Mouse (Mus musculus) kidney, adult 9 months (tissue): Measurements from ENCODE around the gene Tcf7l2.

Experiments
- DNase-seq: peaks from one replicate; pipeline ENCODE4 v3.0.0; 2022

Gene Tcf7l2

GRCm38 (mm10) chr19:55916211-55916610 is 174.6 kb downstream of the Tcf7l2 start:
- DNase-seq: no peak

DNA sequence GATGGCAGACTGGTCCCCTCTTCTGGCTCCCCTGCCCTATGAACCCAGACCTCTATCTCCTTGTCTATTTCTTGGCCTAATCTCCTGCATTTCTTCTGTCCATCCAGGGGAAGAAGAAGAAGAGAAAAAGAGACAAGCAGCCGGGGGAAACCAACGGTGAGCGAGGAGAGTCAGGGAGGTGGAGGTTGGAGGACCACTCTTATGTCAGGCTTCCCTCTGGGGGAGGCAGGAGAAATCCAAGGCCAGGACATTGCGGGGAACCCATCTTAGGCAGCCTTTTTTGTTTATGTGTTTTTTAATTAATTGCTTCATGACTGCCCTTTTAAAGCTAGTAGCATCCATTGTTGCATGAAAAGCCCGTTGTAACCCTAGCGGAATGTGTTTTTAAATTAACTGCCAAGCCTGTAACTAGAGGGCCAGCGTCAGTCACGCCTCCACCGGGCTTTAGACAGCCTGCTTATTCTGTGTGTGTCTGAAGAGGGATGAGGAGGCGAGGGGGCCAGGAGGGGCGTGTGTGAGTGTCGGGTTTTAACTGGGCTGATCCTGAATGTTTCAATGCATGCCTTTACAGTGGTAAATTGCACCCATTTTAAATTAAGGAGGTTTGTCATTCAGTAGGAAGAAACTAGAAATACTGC is 182.3 kb downstream of the Tcf7l2 start:
- DNase-seq: no peak

- DNase-seq: no peak
Measured at GRCm38 (mm10) chr19:55924800-55925199, 183.2 kb downstream of the Tcf7l2 start.

DNA sequence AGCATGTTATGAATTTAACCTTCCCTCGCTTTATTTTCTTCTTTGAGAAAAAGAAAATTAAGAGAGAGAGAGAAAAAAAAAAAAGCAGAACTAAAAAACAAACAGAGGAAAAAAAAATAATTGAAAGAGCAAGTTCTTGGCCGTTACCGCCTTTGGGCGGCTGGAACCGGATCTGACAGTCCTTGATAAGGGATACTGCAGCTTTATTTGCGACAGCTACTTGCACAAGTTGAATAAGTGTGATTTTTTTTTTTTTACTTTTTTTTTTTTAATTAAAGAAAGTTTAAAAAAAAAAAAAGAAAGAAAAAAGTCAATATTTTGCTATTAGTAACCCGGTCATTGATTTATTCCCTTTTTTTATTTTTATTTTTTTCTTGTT is 183.8 kb downstream of the Tcf7l2 start:
- no peak for DNase-seq

DNA sequence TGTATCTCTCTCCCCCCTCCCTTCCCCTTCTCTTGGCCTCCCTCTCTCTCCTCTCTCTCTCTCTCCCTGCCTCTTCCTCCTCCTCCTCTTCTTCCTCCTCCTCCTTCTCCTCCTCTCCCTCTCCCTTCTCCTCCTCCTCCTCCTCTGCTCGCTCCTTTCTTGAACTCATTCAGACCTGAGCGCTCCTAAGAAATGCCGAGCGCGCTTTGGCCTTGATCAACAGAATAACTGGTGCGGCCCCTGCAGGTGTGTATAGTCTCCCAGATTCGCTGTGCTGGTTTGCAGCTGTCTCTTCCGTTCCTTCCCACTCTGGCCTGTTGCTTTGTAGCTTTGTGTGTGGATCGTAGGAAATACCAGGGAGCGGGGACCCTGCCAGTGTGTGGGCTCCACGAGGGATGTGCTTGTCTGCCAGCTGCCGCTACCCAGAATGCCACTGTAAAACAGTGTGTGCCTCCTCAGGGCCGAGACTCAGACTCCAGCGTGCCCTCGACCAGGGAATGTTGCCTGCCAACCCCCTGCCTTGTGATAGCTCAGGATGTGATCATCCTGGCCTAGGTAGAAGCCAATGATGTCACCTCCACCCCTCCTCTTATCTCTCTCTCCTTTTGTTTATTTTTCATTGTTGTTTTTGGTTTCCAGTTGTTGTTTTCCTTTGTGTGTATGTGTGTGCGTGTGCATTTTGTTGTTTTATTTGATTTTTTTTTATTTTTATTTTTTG is 184.3 kb downstream of the Tcf7l2 start:
- no peak for DNase-seq

- no peak for DNase-seq
Measured at GRCm38 (mm10) chr19:55926858-55927673, 185.4 kb downstream of the Tcf7l2 start.

GRCm38 (mm10) chr19:55927674-55928061 is 186.0 kb downstream of the Tcf7l2 start:
- no peak for DNase-seq

- no peak for DNase-seq
Measured at GRCm38 (mm10) chr19:55928674-55929073, 187.1 kb downstream of the Tcf7l2 start.

GRCm38 (mm10) chr19:55931642-55932041 is 190.0 kb downstream of the Tcf7l2 start:
- DNase-seq: peak; percentile 30

DNA sequence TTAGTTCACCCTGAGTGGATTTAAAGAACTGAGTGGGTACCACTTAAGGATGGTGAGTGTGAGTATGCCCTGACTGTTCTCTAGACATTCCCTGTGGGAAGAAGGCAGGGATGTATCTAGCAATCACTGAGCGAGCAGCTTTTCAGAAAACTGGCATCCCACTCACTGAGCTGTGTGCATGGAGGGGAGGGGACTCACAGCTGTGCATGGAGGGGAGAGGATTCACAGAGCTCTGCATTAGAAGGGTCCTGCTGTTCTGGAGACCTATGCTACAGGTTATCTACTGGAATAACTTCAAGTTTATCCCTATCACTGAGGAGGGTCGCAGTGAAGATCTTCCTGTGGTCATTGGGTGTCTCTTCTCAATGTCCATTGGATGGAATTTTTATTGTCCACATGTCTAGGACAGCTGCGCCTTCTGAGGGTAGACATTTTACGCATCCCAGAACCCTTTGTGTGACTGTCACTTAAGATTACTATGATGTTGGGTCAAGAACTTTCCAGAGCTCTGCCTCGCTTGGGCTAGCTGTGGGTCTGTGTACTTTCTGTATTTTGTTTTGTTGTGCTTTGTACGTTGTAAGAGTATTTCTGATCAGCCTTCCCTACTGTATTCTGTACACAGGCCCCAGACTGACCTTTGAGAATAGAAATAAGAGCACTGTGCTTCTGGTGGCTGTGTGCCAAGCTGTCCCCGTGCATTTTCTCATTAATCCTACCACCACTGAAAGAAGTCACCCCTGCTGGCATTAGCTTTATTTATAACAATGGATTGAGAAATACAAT is 192.5 kb downstream of the Tcf7l2 start:
- DNase-seq: no peak

DNA sequence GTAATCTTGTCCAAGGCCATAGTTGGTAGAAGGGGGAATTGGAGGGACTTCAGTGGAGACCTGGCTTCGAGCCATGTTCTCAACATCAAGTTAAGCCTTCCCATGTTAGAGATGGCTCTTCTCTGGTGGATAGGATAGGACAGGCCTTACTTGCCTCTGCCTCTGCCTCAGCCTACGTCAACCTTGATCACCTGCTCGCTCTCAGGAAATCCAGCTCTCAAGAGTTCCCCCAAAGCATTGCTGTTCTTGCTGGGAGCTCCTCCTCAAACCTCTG is 193.0 kb downstream of the Tcf7l2 start:
- no peak for DNase-seq

DNA sequence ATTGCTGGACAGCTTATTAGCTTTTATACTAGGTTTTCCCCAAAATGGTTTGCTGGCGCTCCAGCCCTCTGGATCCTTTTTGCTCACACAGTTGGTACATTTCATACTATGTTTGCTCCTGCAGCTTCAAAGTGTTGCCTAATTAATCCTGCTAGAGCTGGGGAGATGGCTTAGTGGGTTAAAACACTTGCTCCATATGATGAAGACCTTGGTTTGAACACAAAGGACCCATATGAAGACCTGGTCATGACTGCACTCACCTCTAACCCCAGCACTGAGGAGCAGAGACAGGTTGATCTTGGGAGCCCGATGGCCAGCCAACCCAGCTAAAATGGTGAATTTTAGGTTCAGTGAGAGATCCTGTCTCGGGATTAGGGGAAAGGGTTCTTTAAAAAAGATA is 195.4 kb downstream of the Tcf7l2 start:
- no peak for DNase-seq

GRCm38 (mm10) chr19:55938254-55939046 is 196.8 kb downstream of the Tcf7l2 start:
- no peak for DNase-seq

DNA sequence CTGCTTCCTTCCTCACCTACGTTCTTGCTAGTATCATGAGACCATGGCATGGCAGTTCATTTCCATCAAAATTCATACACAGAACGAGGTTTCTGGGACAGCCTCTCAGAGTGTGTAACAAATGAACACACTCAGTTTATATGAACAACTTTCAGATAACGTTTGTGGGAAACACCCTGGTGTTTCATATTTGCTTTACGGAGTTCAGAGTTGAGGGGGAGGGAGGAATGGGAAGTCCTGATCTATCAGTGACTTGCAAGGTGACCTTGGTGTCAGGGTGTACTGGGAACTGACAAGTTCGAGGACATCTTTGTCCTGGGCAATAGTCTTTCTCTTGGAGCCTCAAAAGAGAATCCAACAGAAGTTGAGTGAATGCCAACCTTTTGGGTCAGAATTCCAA is 197.5 kb downstream of the Tcf7l2 start:
- DNase-seq: no peak

GRCm38 (mm10) chr19:55939719-55940118 is 198.1 kb downstream of the Tcf7l2 start:
- DNase-seq: no peak

- no peak for DNase-seq
Measured at GRCm38 (mm10) chr19:55940538-55941252, 199.1 kb downstream of the Tcf7l2 start.

- DNase-seq: no peak
Measured at GRCm38 (mm10) chr19:55941253-55942125, 199.9 kb downstream of the Tcf7l2 start.

GRCm38 (mm10) chr19:55951397-55951796 is 209.8 kb downstream of the Tcf7l2 start:
- no peak for DNase-seq

GRCm38 (mm10) chr19:55953207-55953606 is 211.6 kb downstream of the Tcf7l2 start:
- DNase-seq: no peak

DNA sequence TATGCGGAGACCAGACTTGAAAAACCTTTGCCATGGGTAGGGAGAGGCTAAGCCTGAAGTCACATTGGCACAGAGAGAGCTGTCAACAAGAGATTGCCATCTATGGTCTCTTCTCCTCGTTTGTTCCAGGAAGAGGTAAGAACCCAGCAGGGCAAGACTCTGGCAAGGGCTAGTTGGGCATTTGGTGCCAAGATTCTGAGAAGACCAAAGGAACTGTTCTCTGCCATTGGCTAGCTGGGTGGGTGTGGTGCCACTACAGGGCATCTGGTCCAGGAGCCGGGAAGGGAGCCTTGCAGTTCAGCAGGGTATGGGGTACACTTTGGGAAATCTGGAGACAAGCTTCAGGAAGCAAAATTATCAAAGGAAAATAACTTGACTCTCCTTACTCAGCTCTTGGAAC is 213.5 kb downstream of the Tcf7l2 start:
- DNase-seq: no peak

DNA sequence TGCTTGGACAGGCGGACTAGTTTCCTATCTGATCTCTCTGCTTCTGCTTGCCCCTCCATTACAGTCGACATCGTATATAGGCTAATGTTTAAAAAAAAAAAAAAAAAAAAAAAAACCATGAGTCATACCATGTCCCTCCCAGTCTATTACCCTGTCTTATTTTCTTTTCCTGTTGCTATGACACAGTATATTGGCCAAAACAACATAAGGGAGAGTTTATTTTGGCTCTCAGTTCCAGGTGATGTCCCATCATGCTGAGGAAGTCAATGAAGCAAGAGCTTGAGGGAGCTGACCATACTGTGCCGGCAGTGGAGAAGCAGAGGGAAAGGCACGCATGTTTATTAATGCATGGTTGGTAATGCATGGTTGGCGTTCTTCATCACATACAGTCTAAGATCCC is 215.1 kb downstream of the Tcf7l2 start:
- DNase-seq: no peak
